In the genomic region with DNA sequence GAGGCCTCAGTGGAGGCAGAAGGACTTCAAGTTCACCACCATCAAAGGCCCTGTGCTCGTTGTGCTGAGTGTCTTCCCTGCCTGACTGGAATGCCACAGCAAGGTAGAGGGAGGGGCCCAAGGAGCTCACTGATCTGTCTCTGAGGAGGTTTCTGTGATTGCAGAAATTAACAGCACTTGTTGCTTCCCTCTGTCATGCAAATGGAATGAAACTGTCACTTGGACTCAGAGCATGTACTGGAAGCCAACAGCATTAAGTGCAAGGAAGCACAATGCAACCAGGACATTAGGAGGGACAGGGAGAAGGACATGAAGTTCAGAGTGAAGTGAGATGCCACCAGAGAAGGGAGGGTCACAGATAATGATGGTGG, we compare ENCODE assay signal across 11 mouse cellular contexts.
DNase-seq lines count a peak whose midpoint lies in the region; ATAC-seq and TF ChIP-seq lines count a peak whose summit lies in the region.
"Had no signal": no experiment of that assay in that cellular context is flagged by ENCODE, and none has a peak within 500 bp of the region (broad histone marks: within the 10 kb centered on the region; RNA-seq: fewer than 3 reads in every experiment).

No protein-coding gene starts in this region.

- no peaks in the 10 kb centered on the region for H3K9me3 ChIP-seq in heart, embryonic 16.5 days (replicated peaks; ENCODE audit: control insufficient read depth, low read length)
- H3K9me3 ChIP-seq in MEL (replicated peaks; ENCODE audit: insufficient read depth, low read length) = no peaks in the 10 kb centered on the region

- intact Hi-C loops in heart, postnatal 14 days (cut with DNase I) = no loop called here

- no peaks in the 10 kb centered on the region for H3K27me3 ChIP-seq in heart, embryonic 16.5 days (ENCODE audit: control insufficient read depth, insufficient read depth, low read length)
- no peaks in the 10 kb centered on the region for H3K27me3 ChIP-seq in MEL (ENCODE audit: control insufficient read depth in 1 of 2, insufficient read depth in 2 of 2, low read length in 2 of 2)

- no peaks in the 10 kb centered on the region for H3K36me3 ChIP-seq in heart, embryonic 16.5 days (ENCODE audit: control insufficient read depth, insufficient read depth)
- peaks cover 0 to 25% of the 10 kb centered on the region in 2 experiments; a peak in 2 of 4 replicates for H3K36me3 ChIP-seq in MEL (ENCODE audit: control insufficient read depth in 1 of 2, insufficient read depth in 2 of 2, low read length in 2 of 2)

- TF ChIP-seq EP300 in MEL (IDR thresholded peaks at IDR 0.05; ENCODE audit: low read depth in 1 of 2, low read length in 2 of 2) = no peak

- peaks cover 30% of the 10 kb centered on the region for H3K4me1 ChIP-seq in heart, embryonic 16.5 days (ENCODE audit: control insufficient read depth, insufficient read depth, low read length)
- peaks cover 18 to 25% of the 10 kb centered on the region in 2 experiments for H3K4me1 ChIP-seq in MEL (ENCODE audit: control insufficient read depth in 1 of 2, insufficient read depth in 2 of 2, low read length in 2 of 2)
- peaks cover 4% of the 10 kb centered on the region; the same call in 1 of the 2 replicates for H3K4me1 ChIP-seq in brown adipose tissue, adult 24 weeks (ENCODE audit: control insufficient read depth, insufficient read depth, insufficient read length, low read length)

- peak overlapping the region; percentile 80 for H3K27ac ChIP-seq in heart, embryonic 16.5 days (ENCODE audit: low read length)
- H3K27ac ChIP-seq in MEL (ENCODE audit: control insufficient read depth, low read depth, low read length) = peak overlapping the region; percentile 90
- peak overlapping the region; percentile 2; the same call in 1 of the 2 replicates for H3K27ac ChIP-seq in brown adipose tissue, adult 24 weeks (replicated peaks; ENCODE audit: low read depth, low read length)

- TF ChIP-seq POLR2A in MEL (IDR thresholded peaks at IDR 0.05; ENCODE audit: control insufficient read depth in 1 of 2, insufficient read depth in 1 of 2, low read depth in 1 of 2, low read length in 2 of 2, poor library complexity in 1 of 2) = no peak

- H3K79me2 ChIP-seq in MEL (ENCODE audit: control insufficient read depth, insufficient read depth, low read length, poor library complexity) = no peaks in the 10 kb centered on the region

- H3K9ac ChIP-seq in heart, embryonic 16.5 days (ENCODE audit: low read length) = peak overlapping the region; percentile 10; the same call in 1 of the 2 replicates
- peak overlapping the region; percentile 23 for H3K9ac ChIP-seq in MEL (ENCODE audit: control insufficient read depth, low read depth, low read length, poor library complexity, severe bottlenecking)

- TF ChIP-seq CTCF in MEL (IDR thresholded peaks at IDR 0.05 in 2 of 3, conservative IDR thresholded peaks at IDR 0.05 in 1 of 3; ENCODE audit: control insufficient read depth in 1 of 3, insufficient read depth in 1 of 3, low read depth in 2 of 3, low read length in 3 of 3, poor library complexity in 1 of 3, severe bottlenecking in 1 of 3) = no peak

- no peak for TF ChIP-seq RAD21 in MEL (IDR thresholded peaks at IDR 0.05; ENCODE audit: low read depth, low read length)

- 14% methylated on average over 1 of the region's 1 CpGs for WGBS in heart, embryonic 16.5 days

- DNase-seq in heart, postnatal 14 days = no peak
- no peak for DNase-seq in MEL (ENCODE audit: low read depth, low spot score)
- no peak for DNase-seq in neural tube, embryonic 10.5 days (ENCODE audit: extremely low spot score, low spot score)
- DNase-seq: gastrocnemius, postnatal 10 days; kidney, postnatal 10 days; layer of hippocampus, postnatal 36 days; thymus, postnatal 4 days had no signal

- no peak overlapping the region for H3K4me2 ChIP-seq in heart, embryonic 16.5 days (ENCODE audit: low read depth, low read length)

- H3K4me3 ChIP-seq in heart, embryonic 16.5 days (ENCODE audit: low read length) = no peak overlapping the region
- H3K4me3 ChIP-seq in MEL (ENCODE audit: control insufficient read depth in 1 of 2, insufficient read depth in 1 of 2, low read depth in 2 of 2, low read length in 2 of 2) = peak overlapping the region; percentile 8 to 16
- no peak overlapping the region for H3K4me3 ChIP-seq in brown adipose tissue, adult 24 weeks (ENCODE audit: insufficient read depth, low read depth, low read length)

- ATAC-seq in heart, embryonic 16.5 days (replicated peaks; ENCODE audit: extremely low read depth, insufficient read depth, low FRiP score) = no peak
- peak; percentile 32 for ATAC-seq in megakaryocyte, adult 5-6 weeks (ENCODE audit: poor library complexity, severe bottlenecking)
- no peak for ATAC-seq in activated CD4-positive, CD25-positive, alpha-beta regulatory T cell, adult 4 months

TF ChIP-seq in MEL, 35 proteins besides CTCF, POLR2A, EP300 and RAD21:
- TF ChIP-seq HCFC1 (IDR thresholded peaks at IDR 0.05; ENCODE audit: low read depth, low read length) = no peak
- TF ChIP-seq SIN3A (IDR thresholded peaks at IDR 0.05; ENCODE audit: low read length) = 0 out of 2 replicates have a peak, but pooled peaks have one; percentile 8
- TF ChIP-seq MXI1 (IDR thresholded peaks at IDR 0.05; ENCODE audit: low read depth, low read length) = no peak
- no peak for TF ChIP-seq MYC (IDR thresholded peaks at IDR 0.05; ENCODE audit: low read depth, low read length)
- 0 out of 2 replicates have a peak, but pooled peaks have one; percentile 4 for TF ChIP-seq MAX (IDR thresholded peaks at IDR 0.05; ENCODE audit: low read length)
- TF ChIP-seq ELF1 (IDR thresholded peaks at IDR 0.05; ENCODE audit: low read depth, low read length) = 0 out of 2 replicates have a peak, but pooled peaks have one; percentile 2
- TF ChIP-seq GABPA (IDR thresholded peaks at IDR 0.05; ENCODE audit: low read depth, low read length) = no peak

Comparison
In these comparisons a context has a peak if more than half of its experiments do, and no peak if none do; other contexts are left out.
1. H3K27ac ChIP-seq: peak in every context shown above with its lines; median percentile 90 in MEL; 80 in heart, embryonic 16.5 days; 2 in brown adipose tissue, adult 24 weeks.
2. H3K4me3 ChIP-seq: peak in MEL (2 of 2); none in heart, embryonic 16.5 days (single experiment) and brown adipose tissue, adult 24 weeks (single experiment).